Mouse (Mus musculus): ENCODE measurements at regions not wholly inside any gene's neighbourhood (a gene's known extent, or its start where the extent isn't known, plus 50 kb on each side); places are given as distances from the start of the nearest gene placed in this dataset.

- TF ChIP-seq CTCF (IDR thresholded peaks at IDR 0.05; ENCODE audit: insufficient read depth, low read depth, low read length): no peak
- no peak for TF ChIP-seq POLR2A (IDR thresholded peaks at IDR 0.05; ENCODE audit: insufficient read depth, low read depth, low read length)
Observed at GRCm38 (mm10) chr1:189079451-189080410, 72.1 kb upstream of the Kctd3 start.
